Mouse (Mus musculus): ENCODE results near the gene Pex11b.
"Not testable (repeated sequence)": the region's sequence is repeated elsewhere in the genome, so short reads cannot be mapped to it uniquely, and the experiment has no call there.

Gene Pex11b

GRCm38 (mm10) chr3:96634928-96635879 is at the start of gene Pex11b, which contains the start of gene Gm42957:
Gene Pex11b, plus strand, starts transcription at chr3:96635376.
Gene Gm42957, plus strand, starts transcription at chr3:96635474.
- peak; percentile 86 for DNase-seq (ENCODE audit: low spot score)

- no peak for DNase-seq (ENCODE audit: low spot score)
Measured at GRCm38 (mm10) chr3:96590657-96591056, 44.5 kb upstream of the Pex11b start.

GRCm38 (mm10) chr3:96593374-96593773 is 41.8 kb upstream of the Pex11b start:
- peak; percentile 54 for DNase-seq (ENCODE audit: low spot score)

GRCm38 (mm10) chr3:96593790-96594560 is 41.2 kb upstream of the Pex11b start, which contains the start of gene Polr3gl:
Gene Polr3gl, minus strand, starts transcription at chr3:96594181.
- DNase-seq (ENCODE audit: low spot score) = peak; percentile 97

DNA sequence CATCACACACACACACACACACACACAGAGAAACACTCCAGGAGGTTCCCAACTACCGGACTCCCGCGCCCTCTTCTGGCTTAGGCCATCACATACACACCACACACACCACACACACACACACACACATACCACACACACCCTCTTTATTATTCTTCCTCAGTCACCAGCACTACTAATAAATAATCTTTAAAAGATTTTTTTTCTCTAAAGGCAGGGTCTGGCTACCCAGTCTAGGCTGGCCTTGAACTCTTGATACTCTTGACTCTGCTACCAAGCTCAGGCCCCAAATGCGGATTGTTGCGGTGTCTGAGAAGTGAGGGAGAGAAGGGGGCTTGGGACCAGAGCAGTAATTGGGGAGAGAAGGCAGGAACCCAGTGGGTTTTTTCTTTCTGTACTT is 40.3 kb upstream of the Pex11b start:
- DNase-seq (ENCODE audit: low spot score) = no peak

GRCm38 (mm10) chr3:96595661-96596060 is 39.5 kb upstream of the Pex11b start:
- peak; percentile 16 for DNase-seq (ENCODE audit: low spot score)

DNA sequence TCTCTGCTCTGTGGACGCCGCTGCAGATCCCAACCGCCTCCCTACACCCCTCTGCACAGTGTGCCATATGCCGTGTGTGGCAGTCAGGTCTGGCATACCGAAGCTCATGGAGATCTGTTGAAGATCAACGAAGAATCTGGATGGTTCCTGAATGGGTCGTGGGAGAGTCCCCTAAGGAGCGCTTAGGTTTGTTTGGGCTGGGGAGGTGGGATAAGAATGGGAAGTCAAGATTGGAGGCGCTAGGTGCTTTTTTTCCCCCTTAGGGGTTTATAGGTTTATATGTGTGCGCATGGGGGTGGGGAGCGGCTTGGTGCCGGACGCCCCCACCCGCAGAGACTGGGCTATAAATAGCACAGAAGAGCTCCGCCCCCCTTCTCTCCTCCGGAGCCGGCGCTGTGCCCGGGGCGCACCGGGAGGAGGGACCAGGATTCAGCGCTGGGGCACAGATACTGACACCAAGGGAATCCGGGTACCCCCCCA is 38.9 kb upstream of the Pex11b start, which contains the start of gene Ankrd34a:
TSS of gene Ankrd34a (plus strand) at position 409 of the 480 bp plus-strand sequence.
- DNase-seq (ENCODE audit: low spot score) = peak; percentile 26

DNA sequence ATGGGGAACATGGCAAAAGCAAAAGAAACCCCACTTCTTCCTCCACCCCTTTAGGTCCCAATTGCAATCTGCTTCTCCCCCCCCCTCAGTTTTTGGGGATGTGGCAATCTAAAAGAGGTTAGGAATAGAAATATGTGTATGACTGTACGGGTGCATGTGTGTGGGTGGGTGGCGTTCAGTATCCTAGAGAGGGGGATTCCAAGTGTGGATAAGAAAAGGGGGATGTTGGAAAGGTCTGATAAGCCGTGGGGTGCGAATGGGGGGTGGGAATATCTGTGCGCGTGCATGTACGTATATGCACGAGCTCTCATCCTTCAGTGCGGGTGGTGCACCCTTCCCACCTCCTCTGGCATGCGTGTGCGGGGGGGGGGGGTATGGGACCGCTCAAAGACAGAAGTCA is 38.3 kb upstream of the Pex11b start:
- DNase-seq (ENCODE audit: low spot score) = no peak

- peak; percentile 63 for DNase-seq (ENCODE audit: low spot score)
Measured at GRCm38 (mm10) chr3:96597435-96597891, 37.7 kb upstream of the Pex11b start.

GRCm38 (mm10) chr3:96598156-96599068 is 36.8 kb upstream of the Pex11b start:
- DNase-seq (ENCODE audit: low spot score) = peak; percentile 88

GRCm38 (mm10) chr3:96599069-96599393 is 36.1 kb upstream of the Pex11b start:
- DNase-seq (ENCODE audit: low spot score) = no peak

GRCm38 (mm10) chr3:96599411-96599810 is 35.8 kb upstream of the Pex11b start:
- no peak for DNase-seq (ENCODE audit: low spot score)

DNA sequence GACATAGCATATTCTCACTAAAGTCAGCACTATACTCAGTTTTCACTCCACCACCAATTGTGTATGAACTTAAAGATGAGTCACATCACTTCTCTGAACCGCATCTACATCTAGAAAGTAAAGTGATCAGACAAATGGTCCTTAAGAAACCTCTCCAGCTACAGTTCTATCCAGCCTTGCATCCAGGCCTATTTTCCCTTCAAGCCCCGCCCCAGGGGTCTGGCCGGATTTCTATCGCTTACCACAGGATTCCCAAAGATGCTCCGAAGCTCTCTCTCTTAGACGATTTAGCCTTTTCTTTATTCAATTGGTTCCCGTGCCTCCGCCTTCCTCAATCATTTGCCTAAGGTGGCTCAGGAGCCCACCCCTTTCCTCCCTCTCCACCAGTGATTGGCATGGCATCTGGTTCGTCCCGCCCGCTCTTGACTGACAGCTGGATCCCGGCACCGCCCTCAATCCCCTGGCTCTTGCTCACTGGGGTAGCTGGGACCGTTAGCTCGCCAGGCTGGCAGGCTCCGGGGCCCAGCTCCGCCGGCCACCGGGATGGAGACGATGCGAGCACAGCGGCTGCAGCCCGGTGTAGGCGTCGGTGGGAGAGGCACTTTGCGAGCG is 34.4 kb upstream of the Pex11b start, which contains the start of gene Lix1l:
TSS of gene Lix1l (plus strand) at position 511 of the 612 bp plus-strand sequence.
- DNase-seq (ENCODE audit: low spot score) = peak; percentile 98

DNA sequence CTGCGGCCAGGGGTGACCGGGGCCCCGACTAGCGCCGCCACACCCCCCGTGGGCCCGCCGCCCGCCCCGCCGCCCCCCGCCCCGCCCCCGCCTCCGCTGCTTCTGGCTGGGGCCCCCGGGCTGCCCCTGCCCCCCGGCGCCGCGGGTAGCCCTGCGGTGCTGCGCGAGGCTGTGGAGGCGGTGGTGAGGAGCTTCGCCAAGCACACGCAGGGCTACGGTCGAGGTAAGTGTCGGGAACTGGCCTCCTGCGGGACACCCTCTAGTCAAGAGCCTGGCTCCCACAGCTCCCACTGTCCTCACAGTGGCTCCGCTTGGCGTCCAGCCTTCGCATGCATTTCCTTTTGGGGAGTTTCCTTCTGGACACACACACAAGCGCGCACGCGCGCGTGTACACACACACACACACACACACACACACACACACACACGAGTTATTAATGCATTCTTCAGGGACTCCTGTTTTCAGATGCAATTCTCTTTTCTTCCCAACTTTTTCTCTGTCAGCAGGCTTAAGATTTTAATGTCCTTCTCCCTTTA is 33.9 kb upstream of the Pex11b start:
- DNase-seq (ENCODE audit: low spot score) = peak; percentile 81

- DNase-seq (ENCODE audit: low spot score) = peak; percentile 38
Measured at GRCm38 (mm10) chr3:96601941-96602703, 33.1 kb upstream of the Pex11b start.

DNA sequence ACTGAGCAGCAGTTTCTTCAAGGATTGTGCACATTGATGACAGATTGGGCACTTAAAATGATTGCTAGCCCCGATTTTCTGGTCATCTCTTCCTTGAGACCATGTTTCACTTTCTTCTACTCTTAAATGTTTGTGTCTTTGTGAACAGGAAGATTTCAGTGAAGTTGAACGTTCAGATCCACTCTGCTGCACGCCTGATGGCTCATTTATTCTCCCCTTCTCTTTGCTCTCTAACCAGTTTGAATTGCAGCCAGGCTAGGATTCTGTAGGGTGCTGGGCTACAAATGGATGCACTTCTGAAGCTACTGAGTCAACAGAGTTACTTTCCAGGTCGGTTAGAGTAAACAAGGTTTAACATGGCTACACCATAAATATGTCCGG is 32.5 kb upstream of the Pex11b start:
- DNase-seq (ENCODE audit: low spot score) = no peak

- DNase-seq (ENCODE audit: low spot score) = no peak
Measured at GRCm38 (mm10) chr3:96603311-96603710, 31.9 kb upstream of the Pex11b start.

DNA sequence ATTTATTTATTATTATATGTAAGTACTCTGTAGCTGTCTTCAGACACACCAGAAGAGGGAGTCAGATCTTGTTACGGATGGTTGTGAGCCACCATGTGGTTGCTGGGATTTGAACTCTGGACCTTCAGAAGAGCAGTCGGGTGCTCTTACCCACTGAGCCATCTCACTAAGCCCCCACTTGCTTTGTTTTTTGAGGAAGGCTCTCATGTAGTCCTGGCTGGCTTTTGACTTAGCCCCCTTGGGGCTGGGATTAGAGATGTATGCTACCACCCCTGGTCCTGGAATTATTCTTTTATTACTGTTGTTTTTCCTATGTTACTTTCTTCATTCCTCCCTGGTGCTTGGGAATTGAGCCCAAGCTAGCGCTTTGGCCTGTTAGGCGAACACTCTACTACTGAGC is 29.2 kb upstream of the Pex11b start:
- not testable (repeated sequence) for DNase-seq (ENCODE audit: low spot score)

DNA sequence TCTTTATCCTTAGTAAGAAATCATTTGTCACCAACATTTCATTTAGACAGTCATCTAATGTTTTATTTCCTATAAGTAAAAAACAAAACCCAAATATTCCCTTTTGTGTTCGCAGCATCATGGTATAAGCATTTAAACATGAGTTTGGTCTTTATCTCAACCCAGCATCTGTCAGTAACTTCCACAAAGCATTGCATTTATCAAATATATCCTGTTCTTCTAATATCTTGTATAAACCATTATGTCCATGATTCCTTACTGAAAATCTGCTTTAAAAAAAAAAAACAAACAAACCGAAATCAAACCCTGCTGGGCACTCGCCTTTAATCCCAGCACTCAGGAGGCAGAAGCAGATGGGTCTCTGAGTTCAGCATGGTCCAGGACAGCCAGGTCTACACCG is 28.6 kb upstream of the Pex11b start:
- DNase-seq (ENCODE audit: low spot score) = no peak

DNA sequence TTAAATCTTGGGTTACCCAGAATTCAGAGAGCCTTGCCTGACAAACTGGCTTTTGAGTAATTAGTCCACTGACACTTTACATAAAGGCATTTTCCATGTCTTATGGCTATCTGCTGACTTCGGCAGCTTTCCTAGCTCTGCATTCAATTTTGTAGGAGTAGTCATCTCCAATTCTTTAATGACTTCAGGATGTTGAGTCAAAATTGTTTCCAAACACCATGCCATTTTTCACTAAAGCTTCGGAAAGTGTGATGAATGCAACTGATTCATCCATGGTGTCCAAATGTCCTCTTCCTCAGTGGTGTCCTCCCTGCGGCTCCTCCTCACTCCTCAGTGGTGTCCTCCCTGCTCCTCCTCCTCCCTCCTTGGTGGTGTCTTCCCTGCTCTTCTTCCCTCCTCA is 17.2 kb upstream of the Pex11b start:
- no peak for DNase-seq (ENCODE audit: low spot score)

Data from embryo, embryonic 10.5 days (tissue).